Mouse (Mus musculus): ENCODE results near the gene Rusc2. TPM values are rescaled to one million over a fixed set of nuclear protein-coding genes. Genes with fewer than 3 reads are reported as not detected.

Rusc2 gene
- polyA plus RNA-seq, 1 experiment: 8.5 TPM

DNA sequence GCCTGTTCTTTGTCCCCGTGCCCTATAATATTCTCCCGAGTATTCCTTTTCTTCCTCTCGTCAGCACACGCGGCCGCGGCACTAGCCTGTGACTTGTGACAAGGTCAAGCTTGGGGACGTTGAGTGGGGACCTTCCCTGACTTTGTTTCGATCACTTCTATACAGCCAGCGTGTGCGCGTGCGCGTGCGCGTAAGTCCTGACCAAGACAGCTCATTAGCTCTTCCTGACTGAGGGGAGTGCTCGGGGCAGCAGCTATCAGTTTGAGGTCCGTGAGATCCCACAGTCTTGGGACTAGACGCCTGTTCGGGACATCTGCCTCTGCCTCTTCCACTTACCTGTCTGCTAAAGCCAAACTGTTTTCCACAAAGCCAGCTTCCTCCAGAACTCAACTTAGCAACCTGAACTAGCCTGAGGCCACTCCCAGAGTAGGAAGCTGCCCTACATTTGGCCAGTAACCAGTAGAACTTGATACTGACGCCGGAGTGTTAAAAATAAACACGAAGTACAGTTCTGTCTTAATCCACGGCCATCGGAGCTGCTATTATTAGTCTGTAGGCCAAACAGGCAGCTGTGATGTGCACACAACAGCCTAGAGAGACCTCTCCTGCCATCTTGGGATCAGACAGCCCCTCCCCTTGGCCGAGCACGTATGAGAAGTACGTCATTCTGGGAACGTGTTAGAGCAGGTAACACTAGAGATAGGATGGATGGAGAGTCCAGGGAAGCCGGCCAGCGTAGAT is 17.8 kb downstream of the Rusc2 start:
- 82% methylated on average over 31 of the region's 31 CpGs for WGBS
- peak overlapping the region; percentile 52 for H3K27ac ChIP-seq (ENCODE audit: insufficient read depth, low read length)

DNA sequence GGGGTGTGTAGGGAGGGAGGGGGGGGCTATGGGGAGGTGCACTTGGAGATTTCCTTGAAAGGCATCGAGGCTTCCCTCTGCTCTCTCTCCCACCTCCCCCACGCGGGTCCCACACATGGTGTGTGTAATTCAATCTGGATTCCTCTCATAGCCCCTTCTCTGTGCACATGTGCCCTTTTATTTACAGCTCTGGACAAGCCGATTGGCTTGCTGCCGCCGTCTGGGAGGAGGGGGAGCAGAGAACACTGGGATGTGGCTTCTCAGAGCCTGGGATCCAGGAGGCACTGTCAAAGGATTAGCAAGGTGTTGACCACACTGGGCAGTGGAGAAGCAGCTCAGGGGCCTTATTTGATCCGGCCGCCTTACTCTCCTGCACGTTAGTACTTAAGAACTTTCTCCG is 19.2 kb downstream of the Rusc2 start:
- H3K4me1 ChIP-seq (ENCODE audit: control insufficient read depth, insufficient read depth, insufficient read length): no peaks in the 10 kb centered on the region
- no peak overlapping the region for H3K27ac ChIP-seq (ENCODE audit: insufficient read depth, low read length)
- DNase-seq (ENCODE audit: low read depth in 1 of 2, low spot score in 2 of 2): no peak
- WGBS: 72% methylated on average over 10 of the region's 10 CpGs
- H3K27me3 ChIP-seq (ENCODE audit: control insufficient read depth, insufficient read depth, low read length): no peaks in the 10 kb centered on the region
- no peak overlapping the region for H3K4me3 ChIP-seq (ENCODE audit: extremely low read depth, insufficient read depth, insufficient read length)
- H3K36me3 ChIP-seq (ENCODE audit: control insufficient read depth, insufficient read depth, low read length): no peaks in the 10 kb centered on the region
- TF ChIP-seq POLR2A (IDR thresholded peaks at IDR 0.05; ENCODE audit: low read depth, low read length) (no peak), CTCF (IDR thresholded peaks at IDR 0.05; ENCODE audit: extremely low read depth, insufficient read depth, insufficient read length, insufficient replicate concordance) (no peak)

More for the DNA sequence above, 17.8 kb downstream of the Rusc2 start:
- no peaks in the 10 kb centered on the region for H3K36me3 ChIP-seq (ENCODE audit: control insufficient read depth, insufficient read depth, low read length)
- H3K4me1 ChIP-seq (ENCODE audit: control insufficient read depth, insufficient read depth, insufficient read length): no peaks in the 10 kb centered on the region
- no peak overlapping the region for H3K4me3 ChIP-seq (ENCODE audit: extremely low read depth, insufficient read depth, insufficient read length)
- no peaks in the 10 kb centered on the region for H3K27me3 ChIP-seq (ENCODE audit: control insufficient read depth, insufficient read depth, low read length)
- TF ChIP-seq CTCF (IDR thresholded peaks at IDR 0.05; ENCODE audit: extremely low read depth, insufficient read depth, insufficient read length, insufficient replicate concordance) (no peak), POLR2A (IDR thresholded peaks at IDR 0.05; ENCODE audit: low read depth, low read length) (no peak)
- no peak for DNase-seq (ENCODE audit: low read depth in 1 of 2, low spot score in 2 of 2)

DNA sequence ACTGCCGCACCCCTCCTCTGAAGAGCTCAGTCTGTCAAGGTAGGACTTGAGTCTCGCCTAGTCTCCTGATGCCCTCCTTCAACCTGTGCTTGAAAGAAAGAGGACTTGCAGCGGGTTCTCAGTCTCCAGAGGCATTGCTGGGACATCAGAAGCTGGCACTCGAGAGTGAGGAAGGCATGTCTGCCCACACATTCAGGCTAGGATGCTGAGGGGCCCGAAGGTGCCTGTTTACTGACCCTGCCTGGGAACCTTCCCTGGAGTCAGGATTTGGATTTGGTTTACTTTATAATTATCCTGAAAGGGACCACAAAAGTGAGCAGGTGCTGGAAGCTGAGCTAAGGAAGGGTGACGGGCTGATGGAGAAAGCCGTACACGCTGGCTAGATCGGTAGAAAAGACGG is 19.7 kb downstream of the Rusc2 start:
- Histone ChIP-seq H3K36me3 (ENCODE audit: control insufficient read depth, insufficient read depth, low read length) (no peaks in the 10 kb centered on the region), H3K27me3 (ENCODE audit: control insufficient read depth, insufficient read depth, low read length) (no peaks in the 10 kb centered on the region), H3K4me1 (ENCODE audit: control insufficient read depth, insufficient read depth, insufficient read length) (no peaks in the 10 kb centered on the region), H3K27ac (ENCODE audit: insufficient read depth, low read length) (no peak overlapping the region), H3K4me3 (ENCODE audit: extremely low read depth, insufficient read depth, insufficient read length) (no peak overlapping the region)
- TF ChIP-seq CTCF (IDR thresholded peaks at IDR 0.05; ENCODE audit: extremely low read depth, insufficient read depth, insufficient read length, insufficient replicate concordance) (no peak), POLR2A (IDR thresholded peaks at IDR 0.05; ENCODE audit: low read depth, low read length) (no peak)
- 91% methylated on average over 10 of the region's 10 CpGs for WGBS
- DNase-seq (ENCODE audit: low read depth in 1 of 2, low spot score in 2 of 2): no peak

DNA sequence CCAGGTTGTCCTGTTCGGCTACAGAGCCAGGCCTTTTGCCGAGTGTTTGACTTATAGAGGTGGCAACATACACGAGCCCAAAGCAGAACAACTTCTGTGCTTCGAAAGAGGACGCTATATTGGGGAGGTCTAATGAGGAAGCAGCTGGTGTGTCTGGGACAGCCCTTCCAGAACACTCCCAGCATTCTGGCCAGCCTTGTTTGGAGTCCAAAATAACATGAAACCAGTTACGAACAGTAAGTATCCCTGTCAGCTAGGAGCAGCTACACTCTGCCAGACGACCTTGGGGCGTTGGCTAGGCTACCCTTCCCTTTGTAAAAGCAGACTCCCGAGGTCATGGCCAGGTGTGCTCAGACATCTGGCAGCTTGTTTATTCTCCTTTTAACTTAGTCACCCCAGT is 20.4 kb downstream of the Rusc2 start:
- no peaks in the 10 kb centered on the region for H3K27me3 ChIP-seq (ENCODE audit: control insufficient read depth, insufficient read depth, low read length)
- TF ChIP-seq POLR2A (IDR thresholded peaks at IDR 0.05; ENCODE audit: low read depth, low read length) (no peak), CTCF (IDR thresholded peaks at IDR 0.05; ENCODE audit: extremely low read depth, insufficient read depth, insufficient read length, insufficient replicate concordance) (no peak)
- H3K4me1 ChIP-seq (ENCODE audit: control insufficient read depth, insufficient read depth, insufficient read length): no peaks in the 10 kb centered on the region
- H3K36me3 ChIP-seq (ENCODE audit: control insufficient read depth, insufficient read depth, low read length): no peaks in the 10 kb centered on the region
- no peak overlapping the region for H3K4me3 ChIP-seq (ENCODE audit: extremely low read depth, insufficient read depth, insufficient read length)
- 52% methylated on average over 9 of the region's 9 CpGs for whole genome bisulfite sequencing
- no peak for DNase-seq (ENCODE audit: low read depth in 1 of 2, low spot score in 2 of 2)
- peak overlapping the region; percentile 3; the same call in 1 of the 2 replicates for H3K27ac ChIP-seq (ENCODE audit: insufficient read depth, low read length)

DNA sequence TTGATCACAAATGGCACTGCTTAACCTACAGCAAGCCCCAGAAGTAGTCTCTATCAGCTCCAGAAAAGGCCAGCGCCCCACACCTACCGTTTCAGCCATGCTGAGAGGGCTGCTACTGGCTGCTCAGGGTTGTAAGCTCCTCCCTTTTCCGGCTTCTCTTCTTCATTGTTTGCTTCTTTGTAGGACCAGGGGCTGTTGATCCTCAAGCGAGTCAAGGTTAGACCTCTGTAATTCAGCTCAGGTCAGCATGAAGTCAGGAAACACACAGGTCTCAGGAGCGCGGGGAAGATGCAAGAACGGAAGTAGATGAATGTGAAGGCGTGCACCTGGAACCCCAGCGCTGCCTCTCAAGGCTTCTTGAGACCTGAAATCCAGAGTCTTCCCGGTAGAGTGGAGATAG is 22.9 kb downstream of the Rusc2 start:
- Histone ChIP-seq H3K27ac (ENCODE audit: insufficient read depth, low read length) (no peak overlapping the region), H3K4me3 (ENCODE audit: extremely low read depth, insufficient read depth, insufficient read length) (no peak overlapping the region), H3K36me3 (ENCODE audit: control insufficient read depth, insufficient read depth, low read length) (no peaks in the 10 kb centered on the region), H3K27me3 (ENCODE audit: control insufficient read depth, insufficient read depth, low read length) (no peaks in the 10 kb centered on the region), H3K4me1 (ENCODE audit: control insufficient read depth, insufficient read depth, insufficient read length) (no peaks in the 10 kb centered on the region)
- TF ChIP-seq POLR2A (IDR thresholded peaks at IDR 0.05; ENCODE audit: low read depth, low read length): no peak
- no peak for TF ChIP-seq CTCF (IDR thresholded peaks at IDR 0.05; ENCODE audit: extremely low read depth, insufficient read depth, insufficient read length, insufficient replicate concordance)
- DNase-seq (ENCODE audit: low read depth in 1 of 2, low spot score in 2 of 2): no peak
- 91% methylated on average over 10 of the region's 10 CpGs for whole genome bisulfite sequencing

DNA sequence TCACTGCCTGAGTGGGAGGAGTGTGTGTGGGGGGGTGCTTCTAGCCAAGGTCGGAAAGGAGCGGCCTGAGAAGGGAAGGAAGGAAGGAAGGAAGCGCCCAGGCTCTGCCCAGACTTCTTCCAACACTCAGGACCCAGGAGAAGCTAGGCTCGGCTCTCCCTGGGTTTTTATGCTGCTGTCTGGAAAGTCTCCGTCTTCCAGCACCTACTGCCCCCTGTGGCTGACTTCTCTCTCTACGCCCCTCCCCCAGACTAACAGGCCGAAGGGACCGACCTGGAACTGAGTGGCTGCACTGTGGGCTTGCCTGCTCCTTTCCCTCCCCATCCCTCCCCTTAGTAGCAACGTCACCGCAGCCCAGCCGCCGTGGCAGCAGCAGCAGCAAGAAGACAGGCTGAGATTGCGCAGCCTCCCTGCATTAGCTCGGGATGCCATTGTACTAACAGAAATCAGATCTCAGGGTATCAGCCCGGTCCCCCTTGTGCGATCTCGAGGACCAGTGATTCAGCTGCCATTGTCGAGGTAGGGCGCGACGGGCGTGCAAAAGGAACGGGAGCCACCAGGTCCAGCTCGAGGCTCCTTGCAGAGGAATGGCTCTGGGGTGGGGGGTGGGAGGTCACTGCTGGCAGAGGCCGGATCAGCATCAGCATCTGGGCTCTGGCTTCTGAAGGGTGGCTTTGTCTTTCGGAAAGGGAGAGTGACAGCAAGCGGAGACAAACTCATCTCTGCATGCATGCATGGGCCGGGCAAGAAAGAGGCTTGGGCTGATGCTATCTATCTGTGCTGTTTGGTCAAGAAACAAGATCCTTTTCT is 24.6 kb downstream of the Rusc2 start:
- Histone ChIP-seq H3K4me1 (ENCODE audit: control insufficient read depth, insufficient read depth, insufficient read length) (no peaks in the 10 kb centered on the region), H3K4me3 (ENCODE audit: extremely low read depth, insufficient read depth, insufficient read length) (peak overlapping the region; percentile 29; the same call in 1 of the 2 replicates), H3K27me3 (ENCODE audit: control insufficient read depth, insufficient read depth, low read length) (no peaks in the 10 kb centered on the region), H3K27ac (ENCODE audit: insufficient read depth, low read length) (peak overlapping the region; percentile 58), H3K36me3 (ENCODE audit: control insufficient read depth, insufficient read depth, low read length) (no peaks in the 10 kb centered on the region)
- TF ChIP-seq POLR2A (IDR thresholded peaks at IDR 0.05; ENCODE audit: low read depth, low read length) (no peak), CTCF (IDR thresholded peaks at IDR 0.05; ENCODE audit: extremely low read depth, insufficient read depth, insufficient read length, insufficient replicate concordance) (no peak)
- no peak for DNase-seq (ENCODE audit: low read depth in 1 of 2, low spot score in 2 of 2)
- 12% methylated on average over 28 of the region's 28 CpGs for WGBS

Measured in spleen, adult 2 months (tissue).